Mouse (Mus musculus) spleen, embryonic (tissue): ENCODE measurements around the gene Gm8978.
"Not testable (repeated sequence)": the region's sequence is repeated elsewhere in the genome, so short reads cannot be mapped to it uniquely, and the experiment has no call there.

Experiments used
- CTCF ChIA-PET: fragments of 350-600 bp; sonication (Branson Sonifier 250); formaldehyde crosslinking; loops from one replicate; lab custom pipeline; 2022; lab: Charles Lee

The Gm8978 gene

GRCm38 (mm10) chr19:33625152-33625551, at the start of gene Gm8978:
Gene Gm8978, minus strand, starts transcription at chr19:33625252.
- CTCF ChIA-PET, result not testable (repeated sequence)

GRCm38 (mm10) chr19:33589626-33590302, 35.3 kb downstream of the Gm8978 start:
- CTCF ChIA-PET, result not testable (repeated sequence)

GRCm38 (mm10) chr19:33568551-33568950, 56.5 kb downstream of the Gm8978 start:
- CTCF ChIA-PET, result not testable (repeated sequence)
